Mouse (Mus musculus): Measurements from ENCODE around the gene Bpifb3.

GRCm38 (mm10) chr2:153906626-153907025, 11.4 kb upstream of the Bpifb3 start:
- no peak for TF ChIP-seq CTCF (conservative IDR thresholded peaks at IDR 0.05; ENCODE audit: insufficient read depth, insufficient read length, low read depth, low read length)
- no peak for TF ChIP-seq POLR2A (IDR thresholded peaks at IDR 0.05; ENCODE audit: low read depth, low read length)
